ENCODE assay signal across 9 mouse cellular contexts in genomic region chr11:60076790-60077189, GRCm38 (mm10). TPM values are rescaled to one million over a fixed set of nuclear protein-coding genes. Genes with fewer than 3 reads are reported as not detected.
DNase-seq lines count a peak whose midpoint lies in the region; ATAC-seq and TF ChIP-seq lines count a peak whose summit lies in the region.
"Had no signal": no experiment of that assay in that cellular context is flagged by ENCODE, and none has a peak within 500 bp of the region (broad histone marks: within the 10 kb centered on the region; RNA-seq: fewer than 3 reads in every experiment).

No protein-coding gene starts in this region.

- H3K36me3 ChIP-seq in intestine, postnatal 0 days (ENCODE audit: control insufficient read depth, insufficient read depth) = no peaks in the 10 kb centered on the region
- no peaks in the 10 kb centered on the region for H3K36me3 ChIP-seq in limb, embryonic 11.5 days (ENCODE audit: control insufficient read depth, insufficient read depth, low read length)
- H3K36me3 ChIP-seq: limb, embryonic 12.5 days had no signal

- H3K9me3 ChIP-seq in intestine, postnatal 0 days (ENCODE audit: control insufficient read depth) = no peaks in the 10 kb centered on the region
- no peaks in the 10 kb centered on the region for H3K9me3 ChIP-seq in limb, embryonic 11.5 days (ENCODE audit: control insufficient read depth, low read length)
- H3K9me3 ChIP-seq: limb, embryonic 12.5 days had no signal

- H3K4me2 ChIP-seq in intestine, postnatal 0 days (replicated peaks; ENCODE audit: low read depth) = no peak overlapping the region
- H3K4me2 ChIP-seq in limb, embryonic 11.5 days (ENCODE audit: low read depth, severe bottlenecking) = no peak overlapping the region
- H3K4me2 ChIP-seq: limb, embryonic 12.5 days had no signal

- no peak overlapping the region for H3K4me3 ChIP-seq in intestine, postnatal 0 days (ENCODE audit: low read depth, low read length)
- no peak overlapping the region for H3K4me3 ChIP-seq in limb, embryonic 11.5 days (ENCODE audit: low read depth, low read length)
- H3K4me3 ChIP-seq: limb, embryonic 12.5 days had no signal

- ATAC-seq in intestine, postnatal 0 days = no peak
- ATAC-seq in limb, embryonic 11.5 days (ENCODE audit: insufficient number of reproducible peaks, low FRiP score, low TSS enrichment, low read depth) = no peak
- ATAC-seq in inflammation-experienced regulatory T-cells, adult 6 months = no peak

- H3K9ac ChIP-seq in intestine, postnatal 0 days (ENCODE audit: low read depth, low read length) = no peak overlapping the region
- no peak overlapping the region for H3K9ac ChIP-seq in limb, embryonic 11.5 days (ENCODE audit: low read length)
- H3K9ac ChIP-seq: limb, embryonic 12.5 days had no signal

- no peaks in the 10 kb centered on the region for H3K27me3 ChIP-seq in intestine, postnatal 0 days (replicated peaks; ENCODE audit: control insufficient read depth, insufficient read depth, low read length)
- no peaks in the 10 kb centered on the region for H3K27me3 ChIP-seq in limb, embryonic 11.5 days (ENCODE audit: control insufficient read depth, insufficient read depth, low read length)

- no peak overlapping the region for H3K27ac ChIP-seq in intestine, postnatal 0 days (ENCODE audit: low read depth, low read length)
- H3K27ac ChIP-seq in limb, embryonic 11.5 days (replicated peaks; ENCODE audit: low read depth, low read length) = no peak overlapping the region
- H3K27ac ChIP-seq: limb, embryonic 12.5 days had no signal

- no peaks in the 10 kb centered on the region for H3K4me1 ChIP-seq in intestine, postnatal 0 days (replicated peaks; ENCODE audit: control insufficient read depth, insufficient read depth, low read length)
- H3K4me1 ChIP-seq in limb, embryonic 11.5 days (ENCODE audit: control insufficient read depth, insufficient read depth, low read length) = no peaks in the 10 kb centered on the region
- H3K4me1 ChIP-seq: limb, embryonic 12.5 days had no signal

- peak; percentile 92 for DNase-seq in 3T3-L1 (ENCODE audit: low read depth, low spot score)
- DNase-seq in A20 (ENCODE audit: low read depth, low spot score) = peak; percentile 76
- peak; percentile 82 for DNase-seq in adrenal gland, postnatal 10 days
- peak; percentile 70 for DNase-seq in embryo, embryonic 9.5 days (ENCODE audit: extremely low spot score)
- peak; percentile 74 for DNase-seq in limb, embryonic 11.5 days (ENCODE audit: low spot score)
- DNase-seq in retina, postnatal 7 days (ENCODE audit: low read depth, low spot score) = peak; percentile 58

- TF ChIP-seq CTCF in intestine, postnatal 0 days (IDR thresholded peaks at IDR 0.05; ENCODE audit: low read depth) = peak; percentile 89

- WGBS in intestine, postnatal 0 days = 11% methylated on average over 4 of the region's 4 CpGs
- WGBS in limb, embryonic 11.5 days = 11% methylated on average over 4 of the region's 4 CpGs

RNA-seq across cellular contexts. Expression of gene Rai1, which starts 28.0 kb away (rescaled TPM):
- 10 to 100 TPM; 34.8 to 53.0 TPM for total RNA-seq in adrenal gland, postnatal 10 days (2021)
- 10.1 and 10.6 TPM in 2 replicates for polyA plus RNA-seq in intestine, postnatal 0 days (2015; fragmentation: Nextera tagmentation; extraction: Ambion mirVana)
- 35.5 and 36.0 TPM in 2 replicates for polyA plus RNA-seq in limb, embryonic 11.5 days (2014; fragmentation: Nextera tagmentation; extraction: Ambion mirVana)
- 10 to 100 TPM in 2 of 3 experiments, 1 to 10 TPM in 1; 5.6 to 12.2 (median 12.1) TPM for polyA plus RNA-seq in inflammation-experienced regulatory T-cells, adult 6 months (2017; shearing (Covaris generic))

RNA-seq across cellular contexts. Expression of gene Pemt, which starts 30.5 kb away (rescaled TPM):
- 100 to 1,000 TPM in 1 of 2 experiments, 10 to 100 TPM in 1; 57.5 to 102 TPM for total RNA-seq in adrenal gland, postnatal 10 days (2021)
- 4.2 and 5.0 TPM in 2 replicates for polyA plus RNA-seq in intestine, postnatal 0 days (2015; fragmentation: Nextera tagmentation; extraction: Ambion mirVana)
- polyA plus RNA-seq in limb, embryonic 11.5 days (2014; fragmentation: Nextera tagmentation; extraction: Ambion mirVana) = 4.9 and 6.1 TPM in 2 replicates
- 1 to 10 TPM in 2 of 3 experiments, under 1 TPM in 1; 0.74 to 2.5 (median 1.9) TPM for polyA plus RNA-seq in inflammation-experienced regulatory T-cells, adult 6 months (2017; shearing (Covaris generic))
